Mouse (Mus musculus) NIH3T3 (cell line): ENCODE measurements around the gene Sp2.
A peak's percentile ranks its signal among the peaks of the same experiment; 100 is the strongest.

Experiments used
- DNase-seq: peaks from one replicate; pipeline ENCODE4 v3.0.0-alpha.2; 2012; ENCODE audit warnings: low read depth

Gene Sp2

DNA sequence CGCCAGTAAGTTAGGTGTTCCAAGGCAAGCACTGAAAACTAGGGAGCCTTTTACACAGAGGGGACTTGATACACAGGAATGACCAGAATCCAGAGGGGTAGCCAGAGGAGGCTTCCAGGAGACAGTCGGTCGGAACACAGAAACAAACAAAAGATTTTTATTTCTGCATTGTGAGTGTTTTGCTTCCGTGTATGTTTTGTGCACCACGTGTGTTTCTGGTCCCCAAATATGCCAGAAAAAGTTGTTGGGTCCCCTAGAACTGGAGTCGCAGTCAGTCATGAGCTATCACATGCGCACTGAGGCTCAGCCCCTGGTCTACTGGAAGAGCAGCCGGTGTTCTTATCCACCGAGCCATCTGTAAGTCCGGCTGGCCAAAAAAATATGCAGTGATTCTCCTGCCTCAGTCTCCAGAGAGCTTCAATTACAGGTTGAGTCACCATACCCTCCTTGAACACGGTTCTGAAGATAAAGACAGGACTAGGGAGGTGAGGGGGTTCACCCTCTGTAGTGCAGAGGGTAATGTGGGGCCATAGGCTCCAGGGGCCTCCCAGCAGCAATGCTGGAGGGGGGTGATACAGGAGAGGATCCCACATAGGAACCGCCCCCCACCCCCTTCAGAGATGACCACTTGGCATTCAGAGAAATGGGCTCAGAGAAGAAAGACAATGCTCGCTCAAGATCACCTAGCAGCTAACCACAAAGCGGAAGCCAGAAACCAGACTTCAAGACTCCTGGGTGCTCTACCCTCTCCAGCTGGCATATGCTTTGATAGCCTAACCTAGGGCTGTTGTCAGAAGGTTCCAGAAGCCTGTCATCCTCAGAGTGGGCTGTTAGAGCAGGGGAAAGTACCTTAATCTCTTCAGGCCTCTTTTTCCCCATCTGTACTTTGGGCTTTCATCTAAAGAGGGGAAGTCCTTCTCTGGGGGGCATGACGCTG lies 13.3 kb upstream of the Sp2 start:
- DNase-seq = no peak

DNA sequence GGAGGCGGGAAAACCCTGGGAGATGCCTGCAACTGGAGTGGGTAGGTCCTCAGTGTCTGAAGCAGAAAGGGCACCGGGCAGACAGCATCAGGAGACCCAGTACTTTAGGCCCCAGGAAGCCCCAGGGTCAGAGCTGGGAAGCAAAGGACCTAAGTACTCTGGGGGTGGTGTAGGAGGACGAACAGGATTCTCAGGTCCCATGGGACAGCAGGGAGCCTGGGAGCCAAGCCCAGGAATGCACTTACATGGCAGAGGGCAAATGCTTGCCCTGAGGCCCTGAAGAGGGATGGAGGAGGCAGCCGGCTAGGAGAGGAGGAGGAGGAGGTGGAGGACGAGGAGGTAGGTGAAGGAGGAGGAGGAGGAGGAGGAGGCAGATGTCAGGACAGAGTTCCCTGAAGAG lies 12.3 kb upstream of the Sp2 start:
- DNase-seq = peak; percentile 70

GRCm38 (mm10) chr11:96992722-96993311 lies 10.1 kb upstream of the Sp2 start:
- DNase-seq = no peak

DNA sequence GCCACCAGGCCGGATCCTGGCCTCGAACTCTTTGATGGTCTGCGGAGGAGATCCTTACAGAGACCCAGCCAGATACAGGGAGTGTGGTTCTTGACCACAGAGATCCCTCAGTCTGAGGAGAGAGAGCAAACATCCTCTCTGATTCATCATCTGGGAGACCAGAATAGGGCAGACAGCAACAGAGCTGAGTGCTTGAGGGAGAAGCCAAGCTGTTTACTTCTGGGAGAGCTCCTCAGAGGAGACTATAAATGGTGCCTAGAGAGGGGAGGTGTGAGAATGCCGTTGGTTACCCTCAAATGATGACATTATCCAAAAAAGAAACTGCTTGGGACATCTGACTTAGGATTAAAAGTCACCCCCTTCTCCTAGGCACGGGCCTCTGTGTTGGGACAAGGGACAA lies 8.7 kb upstream of the Sp2 start:
- DNase-seq = no peak

- DNase-seq = peak; percentile 72
Observed at GRCm38 (mm10) chr11:96987873-96988655, 5.3 kb upstream of the Sp2 start.

- no peak for DNase-seq
Observed at GRCm38 (mm10) chr11:96986463-96986862, 3.7 kb upstream of the Sp2 start.

DNA sequence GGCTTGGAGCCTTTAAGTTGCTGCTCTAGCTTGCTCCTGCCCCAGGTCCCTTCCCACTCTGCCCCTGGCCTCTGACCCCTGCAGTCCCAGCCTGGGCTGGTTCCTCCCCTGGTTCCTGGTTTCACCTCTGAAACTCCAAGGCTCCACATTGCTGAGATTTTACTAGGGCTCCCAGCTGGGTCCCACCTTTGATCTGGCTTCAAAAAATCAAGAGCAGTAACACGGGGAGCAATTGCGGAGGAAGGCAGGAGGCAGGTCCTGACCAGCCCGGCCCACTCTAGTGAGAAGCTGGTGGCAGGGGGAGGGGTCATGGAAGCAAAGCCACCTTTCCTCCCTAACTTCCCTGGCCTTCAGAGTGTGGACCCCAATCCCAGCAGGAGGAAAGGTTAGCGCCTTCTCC lies 2.1 kb upstream of the Sp2 start:
- no peak for DNase-seq

DNA sequence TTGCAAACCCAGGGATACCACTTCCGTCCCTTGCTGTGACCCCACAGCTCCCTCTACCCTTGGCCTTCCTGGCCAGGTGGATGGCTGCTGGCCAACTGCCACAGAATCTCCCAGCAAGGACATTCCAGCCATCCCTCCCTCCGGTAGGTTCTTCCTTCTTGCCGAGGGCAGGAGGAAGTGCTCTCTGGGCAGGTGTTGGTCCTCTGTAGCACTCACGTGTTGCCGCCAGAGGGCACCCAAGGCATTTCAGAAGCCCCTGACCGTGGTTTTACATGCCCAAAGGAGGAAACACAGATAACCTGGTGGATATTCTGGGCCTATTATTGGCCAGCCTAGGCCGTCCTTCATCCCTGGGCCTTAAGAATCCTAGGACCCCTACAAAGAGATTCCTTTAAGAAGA lies 404 bp downstream of the Sp2 start:
- peak; percentile 91 for DNase-seq

- DNase-seq = no peak
Observed at GRCm38 (mm10) chr11:96981461-96981860, 1.3 kb downstream of the Sp2 start.

- DNase-seq = peak; percentile 48
Observed at GRCm38 (mm10) chr11:96980021-96980420, 2.7 kb downstream of the Sp2 start.

- DNase-seq = no peak
Observed at GRCm38 (mm10) chr11:96979329-96979728, 3.4 kb downstream of the Sp2 start.

DNA sequence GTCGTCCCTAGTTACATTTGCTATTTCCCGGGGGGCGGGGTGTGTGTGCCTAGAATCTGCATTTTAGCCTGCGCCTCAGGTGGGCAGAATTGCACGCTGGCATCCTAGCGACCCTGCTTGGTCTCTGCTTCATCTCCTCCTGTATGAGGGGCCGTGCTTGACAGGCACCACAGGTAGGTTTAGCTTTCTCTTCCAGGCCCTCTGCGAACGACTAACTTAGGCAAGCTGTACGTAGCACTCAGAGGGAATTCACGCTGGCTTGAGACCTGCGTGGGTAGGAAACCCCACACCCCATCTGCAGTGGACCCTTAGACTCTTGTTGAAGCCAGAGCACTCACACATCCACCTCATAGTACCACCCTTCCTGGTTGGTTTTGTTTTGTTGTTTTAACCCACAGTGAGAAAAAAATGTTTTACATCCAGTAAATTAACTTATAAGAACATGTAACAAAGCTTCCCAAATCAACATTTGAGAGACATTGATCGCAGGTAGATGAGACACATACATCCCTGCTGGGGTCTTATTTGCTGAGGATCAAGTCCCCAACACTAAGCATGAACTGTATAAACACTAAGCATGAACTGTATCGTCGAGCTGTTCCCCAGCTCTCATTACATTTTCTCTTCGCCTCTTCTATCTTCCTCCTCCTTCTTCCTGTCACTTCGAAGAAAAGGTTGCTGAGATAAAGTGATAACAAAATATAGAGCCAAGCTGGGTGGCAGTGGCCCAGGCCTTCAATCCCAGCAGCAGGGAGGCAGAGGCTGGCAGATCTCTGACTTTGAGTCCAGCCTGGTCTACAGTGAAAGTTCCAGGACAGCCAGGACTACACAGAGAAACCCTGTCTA lies 4.1 kb downstream of the Sp2 start:
- no peak for DNase-seq

GRCm38 (mm10) chr11:96977606-96978400 lies 5.0 kb downstream of the Sp2 start:
- peak; percentile 99 for DNase-seq

- DNase-seq = peak; percentile 92
Observed at GRCm38 (mm10) chr11:96976911-96977591, 5.7 kb downstream of the Sp2 start.

GRCm38 (mm10) chr11:96976379-96976687 lies 6.4 kb downstream of the Sp2 start:
- no peak for DNase-seq

DNA sequence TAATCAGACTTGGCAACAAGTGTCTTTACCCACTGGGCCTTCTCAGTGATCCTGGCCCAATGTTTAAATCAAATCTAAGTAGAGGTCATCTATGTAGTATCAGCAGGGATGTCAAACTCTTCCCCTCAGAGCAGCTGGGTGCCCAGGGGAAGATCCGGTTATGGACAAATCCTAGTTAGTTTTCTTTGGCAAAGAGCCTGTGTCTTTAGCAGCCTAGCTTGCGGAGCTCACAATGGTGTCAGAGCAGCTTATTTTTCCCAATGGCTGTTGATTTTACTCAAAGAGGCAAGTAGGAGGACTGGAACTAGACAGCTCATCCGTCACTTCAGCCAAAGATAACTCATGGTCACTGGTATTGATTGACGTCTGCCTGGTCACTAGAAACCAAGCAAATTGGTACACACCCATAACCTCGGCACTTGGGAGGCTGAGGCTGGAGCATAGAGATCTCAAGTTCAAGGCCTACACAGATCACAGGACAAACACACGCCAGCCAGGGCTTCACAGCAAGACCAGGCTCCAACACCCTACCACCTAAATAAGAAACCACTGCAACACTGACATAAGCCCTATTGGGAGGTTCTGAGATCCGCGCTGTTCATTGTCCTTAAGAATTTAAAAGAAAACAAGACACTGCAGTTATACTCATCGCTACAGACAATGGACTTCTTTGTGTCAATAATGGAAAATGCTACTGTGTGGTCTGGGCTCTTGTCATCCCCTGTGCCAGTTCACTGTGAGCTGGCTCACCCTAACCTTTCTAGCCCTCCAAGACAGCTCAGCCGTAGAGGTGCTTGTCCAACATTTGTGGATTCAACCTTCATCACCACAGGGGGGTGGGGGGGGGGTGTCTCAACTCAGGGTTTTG lies 7.0 kb downstream of the Sp2 start:
- peak; percentile 66 for DNase-seq

DNA sequence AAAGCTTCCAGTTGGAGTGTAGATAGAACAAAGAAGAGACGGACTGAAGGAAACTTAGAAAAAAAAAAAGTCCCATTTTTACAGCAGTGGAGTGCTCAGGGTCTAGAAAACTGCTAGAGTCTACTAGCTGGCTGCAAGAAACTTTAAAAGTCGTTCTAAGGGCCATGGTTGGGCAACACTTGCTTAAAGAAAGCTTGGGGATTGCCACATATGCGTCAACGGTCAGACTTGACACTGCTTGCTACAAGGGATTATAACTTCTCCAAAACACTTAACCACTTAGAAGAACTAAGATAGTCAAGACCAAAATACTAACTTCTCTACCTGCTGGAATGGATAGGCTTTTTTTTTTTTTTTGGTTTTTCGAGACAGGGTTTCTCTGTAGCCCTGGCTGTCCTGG lies 7.9 kb downstream of the Sp2 start:
- DNase-seq = peak; percentile 61

DNA sequence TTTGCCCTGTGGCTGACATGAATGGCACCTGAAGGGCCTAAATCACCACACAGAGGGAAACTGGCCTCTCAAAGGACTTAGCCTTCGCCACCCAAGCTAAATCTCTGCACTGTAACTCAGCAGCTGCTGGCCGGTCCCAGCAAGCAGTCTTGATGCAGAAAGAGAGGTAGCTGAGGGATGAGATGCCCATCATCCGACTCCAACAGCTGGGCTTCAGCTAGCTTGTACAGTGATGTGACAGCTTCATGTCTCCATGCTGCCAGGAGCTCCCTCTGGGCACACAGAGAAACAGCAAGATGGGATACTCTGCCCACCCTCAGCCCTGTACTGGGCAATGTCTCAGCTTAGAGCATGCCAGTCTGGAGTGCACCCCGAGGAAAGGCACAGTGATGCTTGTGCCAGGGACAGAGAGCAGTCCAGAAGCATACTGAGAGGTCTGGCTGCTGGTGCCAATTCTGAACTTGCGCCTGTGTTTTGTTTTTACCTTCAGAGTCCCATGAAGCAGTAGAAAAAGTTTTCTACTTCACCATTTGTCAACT lies 9.3 kb downstream of the Sp2 start:
- DNase-seq = no peak

GRCm38 (mm10) chr11:96972906-96973305 lies 9.9 kb downstream of the Sp2 start:
- DNase-seq = peak; percentile 83
